Mouse (Mus musculus) hindbrain, postnatal 0 days (tissue): ENCODE results near the gene Tfap2c. TPM values are rescaled to one million over a fixed set of nuclear protein-coding genes. Genes with fewer than 3 reads are reported as not detected.

Experiments
- ATAC-seq: fragments of 200-750 bp; cut with Nextera tagmentation; 2 replicates; pipeline ENCODE4 v1.8.0; 2017; ENCODE audit warnings: mild to moderate bottlenecking, moderate TSS enrichment, moderate library complexity
- DNase-seq: peaks from one replicate; pipeline ENCODE4 v3.0.0-alpha.2; 2015; ENCODE audit warnings: low spot score
- H3K27ac ChIP-seq: fragments of 300-500 bp; sonication (generic); 2 replicates; pipeline ENCODE4 v1.5.1; 2014; ENCODE audit warnings: mild to moderate bottlenecking
- H3K27me3 ChIP-seq: fragments of 300-500 bp; sonication (generic); 2 replicates; pipeline ENCODE4 v1.6.1; 2014; ENCODE audit warnings: low read length, mixed read lengths; ENCODE audit not compliant: insufficient read depth
- H3K36me3 ChIP-seq: fragments of 300-500 bp; sonication (generic); 2 replicates; pipeline ENCODE4 v1.6.1; 2014; ENCODE audit warnings: low read length, mixed read lengths; ENCODE audit not compliant: insufficient read depth
- H3K4me1 ChIP-seq: fragments of 300-500 bp; sonication (generic); 2 replicates; pipeline ENCODE4 v1.6.1; 2014; ENCODE audit warnings: antibody characterized with exemption, low read length, mixed read lengths; ENCODE audit not compliant: insufficient read depth
- H3K4me2 ChIP-seq: fragments of 300-500 bp; sonication (generic); 2 replicates; pipeline ENCODE4 v1.6.1; 2014; ENCODE audit warnings: low read depth, mild to moderate bottlenecking, low read length, moderate library complexity, mixed read lengths
- H3K4me3 ChIP-seq: fragments of 300-500 bp; sonication (generic); 2 replicates; pipeline ENCODE4 v1.5.1; 2014; ENCODE audit warnings: low read length
- H3K9ac ChIP-seq: fragments of 300-500 bp; sonication (generic); replicated peaks from 2 replicates; pipeline ENCODE4 v1.6.1; 2014; ENCODE audit warnings: mild to moderate bottlenecking, low read length, moderate library complexity, mixed read lengths
- H3K9me3 ChIP-seq: fragments of 300-500 bp; sonication (generic); 2 replicates; pipeline ENCODE4 v1.6.1; 2016; ENCODE audit warnings: low read length, mixed read lengths
- CTCF ChIP-seq: IDR thresholded peaks from 2 replicates; pipeline ENCODE4 v1.5.1; 2016; ENCODE audit warnings: antibody characterized with exemption, control low read depth, low read depth
- WGBS: fragments of 180-500 bp; shearing (Covaris S2); extraction: QIAGEN DNeasy Blood & Tissue Kit; methylation state at CpG from one replicate; pipeline ENCODE4 v1.1.7; 2014; 5-methylcytosine and 5-hydroxymethylcytosine counted together
- polyA plus RNA-seq: library from polyadenylated mRNA; unstranded; fragments of >200 nt; fragmentation: Nextera tagmentation; extraction: Ambion mirVana; gene quantifications from 2 replicates; pipeline ENCODE4 v1.2.1, GENCODE M21; 2015
- total RNA-seq: library from RNA; depleted of rRNA; stranded (reverse); fragments of >200 nt; gene quantifications from 2 replicates; pipeline ENCODE4 v1.2.3, GENCODE M21; 2014; rRNA removed

Tfap2c gene
- total and polyA plus RNA-seq, 2 experiments from 2014 or later = 0.31 to 0.47 TPM

- Histone ChIP-seq H3K27me3 (no peaks in the 10 kb centered on the region; the same call in 1 of the 2 replicates), H3K27ac (no peak overlapping the region), H3K36me3 (no peaks in the 10 kb centered on the region), H3K4me3 (no peak overlapping the region), H3K4me2 (no peak overlapping the region), H3K9me3 (no peaks in the 10 kb centered on the region), H3K9ac (no peak overlapping the region), H3K4me1 (no peaks in the 10 kb centered on the region)
- DNase-seq (no peak), ATAC-seq (no peak)
- 91% methylated on average over 5 of the region's 5 CpGs for WGBS
- TF ChIP-seq CTCF = no peak
Observed at GRCm38 (mm10) chr2:172590839-172591238, 41.4 kb downstream of the Tfap2c start.

GRCm38 (mm10) chr2:172594326-172594725 is 44.9 kb downstream of the Tfap2c start:
- Histone ChIP-seq H3K9ac (no peak overlapping the region), H3K4me1 (no peaks in the 10 kb centered on the region), H3K9me3 (no peaks in the 10 kb centered on the region), H3K27ac (no peak overlapping the region), H3K4me2 (no peak overlapping the region), H3K36me3 (no peaks in the 10 kb centered on the region), H3K4me3 (no peak overlapping the region), H3K27me3 (no peaks in the 10 kb centered on the region; the same call in 1 of the 2 replicates)
- WGBS = 92% methylated on average over 7 of the region's 7 CpGs
- ATAC-seq = no peak
- TF ChIP-seq CTCF = no peak
- DNase-seq = no peak

- ATAC-seq (no peak), DNase-seq (no peak)
- Histone ChIP-seq H3K4me3 (no peak overlapping the region), H3K9me3 (no peaks in the 10 kb centered on the region), H3K9ac (no peak overlapping the region), H3K36me3 (no peaks in the 10 kb centered on the region), H3K27ac (no peak overlapping the region), H3K4me2 (no peak overlapping the region), H3K4me1 (no peaks in the 10 kb centered on the region), H3K27me3 (no peaks in the 10 kb centered on the region; the same call in 1 of the 2 replicates)
- no peak for TF ChIP-seq CTCF
- WGBS = 69% methylated on average over 6 of the region's 7 CpGs
Observed at GRCm38 (mm10) chr2:172597056-172597455, 47.7 kb downstream of the Tfap2c start.

- TF ChIP-seq CTCF = no peak
- H3K4me1 ChIP-seq = no peaks in the 10 kb centered on the region
- WGBS = 82% methylated on average over 9 of the region's 9 CpGs
Observed at GRCm38 (mm10) chr2:172597881-172598280, 48.5 kb downstream of the Tfap2c start.

GRCm38 (mm10) chr2:172604625-172605024 is 55.2 kb downstream of the Tfap2c start:
- H3K4me2 ChIP-seq = no peak overlapping the region
- no peaks in the 10 kb centered on the region for H3K36me3 ChIP-seq
- no peak overlapping the region for H3K9ac ChIP-seq
- DNase-seq (no peak), ATAC-seq (no peak)
- H3K4me1 ChIP-seq = no peaks in the 10 kb centered on the region
- H3K27me3 ChIP-seq = no peaks in the 10 kb centered on the region
- TF ChIP-seq CTCF = no peak
- no peak overlapping the region for H3K27ac ChIP-seq
- 94% methylated on average over 3 of the region's 3 CpGs for WGBS
- H3K9me3 ChIP-seq = no peaks in the 10 kb centered on the region
- no peak overlapping the region for H3K4me3 ChIP-seq

More at GRCm38 (mm10) chr2:172597881-172598280, 48.5 kb downstream of the Tfap2c start:
- Histone ChIP-seq H3K4me3 (no peak overlapping the region), H3K27ac (no peak overlapping the region), H3K36me3 (no peaks in the 10 kb centered on the region), H3K9ac (no peak overlapping the region), H3K9me3 (no peaks in the 10 kb centered on the region), H3K4me2 (no peak overlapping the region), H3K27me3 (no peaks in the 10 kb centered on the region; the same call in 1 of the 2 replicates)
- no peak for DNase-seq
- ATAC-seq = no peak

- 40% methylated on average over 7 of the region's 7 CpGs for WGBS
- no peaks in the 10 kb centered on the region for H3K9me3 ChIP-seq
- no peak for TF ChIP-seq CTCF
- DNase-seq (no peak), ATAC-seq (no peak)
- H3K4me2 ChIP-seq = no peak overlapping the region
- H3K9ac ChIP-seq = no peak overlapping the region
- H3K27ac ChIP-seq = no peak overlapping the region
- no peaks in the 10 kb centered on the region for H3K27me3 ChIP-seq
- H3K4me1 ChIP-seq = no peaks in the 10 kb centered on the region
- no peaks in the 10 kb centered on the region for H3K36me3 ChIP-seq
- H3K4me3 ChIP-seq = no peak overlapping the region
Observed at GRCm38 (mm10) chr2:172605642-172606041, 56.2 kb downstream of the Tfap2c start.

GRCm38 (mm10) chr2:172607710-172608109 is 58.3 kb downstream of the Tfap2c start:
- Histone ChIP-seq H3K4me3 (no peak overlapping the region), H3K4me1 (no peaks in the 10 kb centered on the region), H3K9me3 (no peaks in the 10 kb centered on the region), H3K27me3 (peaks cover 3% of the 10 kb centered on the region; the same call in 1 of the 2 replicates), H3K9ac (no peak overlapping the region), H3K4me2 (no peak overlapping the region), H3K36me3 (no peaks in the 10 kb centered on the region), H3K27ac (no peak overlapping the region)
- WGBS = 64% methylated on average over 11 of the region's 11 CpGs
- no peak for TF ChIP-seq CTCF
- DNase-seq (no peak), ATAC-seq (no peak)

Other genes starting within 250 kb of the Tfap2c start
- 10.9 and 11.8 TPM in 2 replicates for gene Fam210b, start 204.0 kb upstream of the Tfap2c start, total RNA-seq
- gene Fam210b, start 204.0 kb upstream of the Tfap2c start, polyA plus RNA-seq = 23.0 and 23.1 TPM in 2 replicates
- 10.4 and 13.7 TPM in 2 replicates for gene Aurka, start 179.1 kb upstream of the Tfap2c start, total RNA-seq
- 10.9 and 12.9 TPM in 2 replicates for gene Aurka, start 179.1 kb upstream of the Tfap2c start, polyA plus RNA-seq
- 40.1 and 47.1 TPM in 2 replicates for gene Cstf1, start 178.9 kb upstream of the Tfap2c start, total RNA-seq
- 25.6 and 27.6 TPM in 2 replicates for gene Cstf1, start 178.9 kb upstream of the Tfap2c start, polyA plus RNA-seq
- 0.21 and 0.29 TPM in 2 replicates for gene Cass4, start 155.8 kb upstream of the Tfap2c start, total RNA-seq
- 0.16 and 0.25 TPM in 2 replicates for gene Cass4, start 155.8 kb upstream of the Tfap2c start, polyA plus RNA-seq
- gene Rtf2, start 109.0 kb upstream of the Tfap2c start, total RNA-seq = 65.4 and 65.6 TPM in 2 replicates
- gene Rtf2, start 109.0 kb upstream of the Tfap2c start, polyA plus RNA-seq = 83.6 and 87.9 TPM in 2 replicates
- gene Gcnt7, start 91.0 kb upstream of the Tfap2c start, total RNA-seq = not detected in 2 replicates
- gene Gcnt7, start 91.0 kb upstream of the Tfap2c start, polyA plus RNA-seq = 0.92 and 1.0 TPM in 2 replicates
- gene Fam209, start 77.1 kb upstream of the Tfap2c start, total RNA-seq = not detected in 2 replicates
- 0.37 and 0.58 TPM in 2 replicates for gene Fam209, start 77.1 kb upstream of the Tfap2c start, polyA plus RNA-seq